Mouse (Mus musculus): ENCODE data around the gene Cd5. TPM values are rescaled to one million over a fixed set of nuclear protein-coding genes. Genes with fewer than 3 reads are reported as not detected.
A peak's percentile ranks its signal among the peaks of the same experiment; 100 is the strongest.

The Cd5 gene
- total RNA-seq, 2 experiments from 2014 or later, result 0.17 TPM; not detected in 1

DNA sequence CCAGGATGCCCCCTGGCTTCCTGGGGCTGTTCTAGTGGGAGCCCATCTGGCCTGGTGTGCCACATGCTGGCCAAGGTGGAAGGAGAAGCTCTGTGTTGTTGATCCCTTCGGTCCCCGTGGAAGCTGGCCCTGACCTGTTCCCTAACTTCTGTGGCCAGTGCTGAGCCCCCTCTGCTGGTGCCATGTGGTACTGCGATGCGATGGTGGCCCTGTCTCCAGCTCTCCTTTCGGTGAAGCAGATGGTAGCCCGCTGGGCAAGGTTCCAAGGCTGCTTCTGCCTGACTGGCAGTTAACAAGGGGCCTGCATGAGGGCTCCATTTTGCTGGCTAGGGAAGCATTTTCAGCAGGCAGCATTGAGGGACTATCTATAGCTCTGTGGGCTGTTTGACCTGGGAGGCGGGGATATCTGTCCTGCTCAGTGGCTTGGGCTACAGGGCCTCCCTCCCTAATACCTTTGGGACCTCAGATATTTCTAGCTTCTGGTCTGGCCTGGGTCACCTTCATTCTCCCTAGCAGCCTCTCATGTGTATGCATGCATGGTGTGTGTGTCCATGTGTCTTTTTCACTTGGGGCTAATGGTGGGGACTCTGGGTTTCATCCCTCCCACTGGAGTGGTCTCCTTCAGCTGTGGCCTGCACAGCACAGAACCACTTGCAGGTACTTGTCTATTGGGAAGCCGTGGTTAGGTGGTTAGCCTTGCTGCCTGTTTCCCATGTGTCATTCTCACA is 29.3 kb downstream of the Cd5 start:
- peak; percentile 89 for ATAC-seq (replicated peaks; ENCODE audit: low FRiP score, poor library complexity, severe bottlenecking)

DNA sequence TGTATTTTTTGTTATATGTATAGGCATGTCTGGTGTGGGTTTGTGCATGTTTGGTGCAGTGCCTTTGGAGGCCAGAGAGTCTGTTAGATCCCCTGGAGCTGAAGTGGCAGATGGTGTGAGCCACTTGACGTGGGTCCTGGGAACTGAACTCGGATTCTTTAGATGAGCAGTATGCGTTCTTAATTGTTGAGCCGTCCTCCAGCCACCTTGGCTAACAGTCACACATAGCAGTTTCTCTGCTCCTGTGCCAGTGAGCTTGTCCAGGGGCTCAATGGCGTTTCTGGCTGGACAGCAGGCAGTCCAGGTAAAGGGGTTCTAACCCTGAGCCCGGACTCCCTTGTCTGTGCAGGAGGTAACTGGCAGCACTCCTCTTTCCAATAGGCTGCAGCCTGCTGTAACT is 29.9 kb downstream of the Cd5 start:
- ATAC-seq (replicated peaks; ENCODE audit: low FRiP score, poor library complexity, severe bottlenecking), result no peak

DNA sequence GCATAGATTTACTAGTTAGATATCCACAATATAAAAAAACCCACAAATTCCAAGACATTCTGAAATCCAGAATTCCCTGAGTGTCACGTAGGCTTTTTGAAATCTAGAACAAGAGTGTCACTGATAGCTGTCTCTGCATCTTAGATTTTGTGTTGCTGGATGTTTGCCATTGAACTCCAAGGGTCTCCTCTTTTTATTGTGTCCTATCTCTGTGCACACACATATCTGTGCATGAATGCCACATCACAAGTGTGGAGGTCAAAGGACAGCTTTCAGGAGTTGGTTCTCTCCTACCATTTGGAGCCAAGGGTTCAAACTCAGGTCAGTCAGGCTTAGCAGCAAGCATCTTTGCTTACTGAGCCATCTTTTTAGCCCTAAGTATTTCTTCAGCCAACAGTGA is 30.9 kb downstream of the Cd5 start:
- no peak for ATAC-seq (replicated peaks; ENCODE audit: low FRiP score, poor library complexity, severe bottlenecking)

DNA sequence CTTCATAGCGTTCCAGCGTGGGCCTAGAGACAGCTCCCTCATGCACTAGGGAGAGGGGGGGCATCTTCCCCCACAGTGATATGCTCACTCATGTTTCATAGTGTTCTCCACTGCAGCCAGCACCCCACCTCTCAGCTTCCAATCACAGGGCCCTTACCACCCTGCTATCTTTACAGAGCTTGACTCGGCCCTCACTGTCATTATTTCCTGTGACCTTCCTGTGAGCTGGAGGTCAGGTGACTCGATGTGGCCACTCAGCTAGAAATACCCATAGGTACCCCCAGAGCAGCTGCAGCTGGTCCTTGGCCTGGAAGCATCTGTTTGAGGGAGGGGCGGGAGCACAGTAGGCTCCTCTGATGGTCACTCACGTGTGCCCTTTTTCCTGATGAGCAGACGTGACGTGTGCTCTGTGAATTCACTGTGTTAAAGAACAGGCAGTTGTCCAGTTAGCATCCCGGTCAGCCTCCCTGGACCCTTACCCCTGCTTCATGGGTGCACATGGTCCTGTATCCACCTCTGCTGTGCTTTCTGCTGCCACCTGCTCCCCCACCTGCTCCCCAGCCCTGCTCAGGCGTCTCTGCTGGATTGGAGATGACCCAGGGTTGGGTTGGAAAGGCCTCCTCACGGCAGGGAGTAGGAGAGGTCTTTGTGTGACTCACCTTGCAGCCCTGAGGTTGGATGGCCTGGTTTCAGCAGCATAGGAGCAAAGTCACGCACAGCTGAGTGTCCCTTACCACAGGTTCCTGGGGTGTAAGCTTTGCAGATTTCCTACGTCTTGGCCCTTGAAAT is 31.5 kb downstream of the Cd5 start:
- ATAC-seq (replicated peaks; ENCODE audit: low FRiP score, poor library complexity, severe bottlenecking), result no peak

DNA sequence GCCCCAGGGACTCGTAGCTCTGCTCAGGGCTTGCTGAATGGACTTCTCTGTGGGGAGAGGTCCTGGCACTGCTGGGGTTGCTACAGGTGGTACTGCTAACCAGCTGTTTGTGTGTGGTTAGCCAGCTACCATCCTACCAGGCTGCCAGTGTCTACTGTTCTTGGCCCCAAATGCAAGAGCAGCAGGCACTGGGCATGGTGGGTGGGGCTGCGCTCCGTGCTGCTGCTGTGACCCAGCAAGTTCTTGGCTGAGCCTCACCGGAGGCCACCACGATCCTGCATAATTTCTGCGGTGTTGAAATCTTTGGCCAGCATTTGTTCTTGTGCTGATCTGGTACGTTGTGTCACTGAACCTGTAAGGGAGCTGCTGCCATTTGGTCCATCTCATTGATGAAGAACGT is 35.3 kb downstream of the Cd5 start:
- no peak for ATAC-seq (replicated peaks; ENCODE audit: low FRiP score, poor library complexity, severe bottlenecking)

DNA sequence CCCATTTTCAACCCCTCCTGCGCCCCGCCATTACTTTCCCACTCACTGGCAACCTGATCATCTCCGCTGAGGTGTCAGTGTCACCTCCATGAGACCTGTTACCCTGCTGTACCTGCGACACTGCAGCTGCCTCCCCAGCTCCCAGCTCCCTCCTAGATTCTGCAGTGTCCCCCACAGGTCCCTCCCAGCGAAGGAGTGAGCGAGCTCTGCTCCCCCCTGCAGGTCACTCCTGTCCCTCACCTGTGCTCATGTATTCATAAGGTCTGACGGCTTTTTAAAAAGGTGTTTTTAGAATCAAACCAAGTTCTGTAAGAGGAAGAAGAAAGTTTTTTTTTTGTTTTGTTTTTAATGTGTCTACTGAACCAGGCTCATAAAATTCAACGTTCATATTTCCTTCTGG is 36.7 kb downstream of the Cd5 start:
- no peak for ATAC-seq (replicated peaks; ENCODE audit: low FRiP score, poor library complexity, severe bottlenecking)

DNA sequence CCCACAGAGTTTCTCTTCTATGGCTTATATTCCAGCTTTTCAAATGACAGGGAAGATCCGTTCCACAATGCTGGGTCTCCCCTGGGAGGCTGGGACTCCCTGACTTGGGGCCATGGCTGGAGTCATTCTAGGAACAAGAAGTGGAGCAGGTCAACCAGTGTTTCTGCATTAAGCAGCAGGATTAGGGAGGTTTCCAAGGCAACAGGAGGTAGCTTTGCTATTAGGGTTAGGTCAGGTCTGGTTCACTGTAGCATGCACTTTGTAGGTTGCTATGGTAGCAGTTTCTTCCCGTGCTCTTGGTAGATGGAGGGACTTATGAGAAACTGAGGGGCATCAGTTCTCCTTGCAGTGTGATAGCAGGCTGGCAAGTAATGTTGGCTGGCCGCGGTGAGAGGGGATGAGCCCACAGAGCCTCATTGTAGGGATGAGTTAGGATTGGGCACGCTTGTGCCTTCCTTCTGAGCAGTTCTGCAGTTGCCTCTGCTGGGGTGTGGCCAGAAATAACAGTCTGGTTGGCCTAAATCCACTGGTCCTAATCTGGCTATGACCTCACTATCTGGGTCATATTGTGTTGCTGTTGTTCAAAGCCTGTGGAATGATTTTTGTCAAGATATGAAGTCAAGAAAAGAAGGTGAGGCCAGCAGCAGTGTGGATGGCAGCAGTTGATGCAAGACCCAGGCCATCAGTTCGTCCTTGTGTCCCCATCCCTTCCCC is 37.6 kb downstream of the Cd5 start:
- no peak for ATAC-seq (replicated peaks; ENCODE audit: low FRiP score, poor library complexity, severe bottlenecking)

DNA sequence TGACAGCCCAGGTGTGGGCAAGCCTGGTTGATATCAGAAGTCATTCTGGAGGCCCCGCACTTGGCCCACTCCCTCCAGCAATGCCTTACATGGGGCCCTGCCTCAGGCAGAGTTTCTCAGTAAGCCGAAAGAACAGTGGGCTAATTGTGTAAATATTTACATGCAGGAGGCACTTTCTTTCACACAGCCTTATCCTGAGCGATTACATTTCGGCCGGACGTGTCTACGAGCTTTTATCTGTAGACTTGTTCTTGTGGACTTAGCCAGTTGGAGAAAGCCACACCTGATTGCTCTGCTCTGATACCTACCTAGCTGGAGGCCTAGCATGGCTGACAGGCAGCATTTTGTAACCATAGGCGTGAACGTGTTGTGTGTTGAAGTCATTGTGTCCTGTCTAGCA is 39.0 kb downstream of the Cd5 start:
- no peak for ATAC-seq (replicated peaks; ENCODE audit: low FRiP score, poor library complexity, severe bottlenecking)

DNA sequence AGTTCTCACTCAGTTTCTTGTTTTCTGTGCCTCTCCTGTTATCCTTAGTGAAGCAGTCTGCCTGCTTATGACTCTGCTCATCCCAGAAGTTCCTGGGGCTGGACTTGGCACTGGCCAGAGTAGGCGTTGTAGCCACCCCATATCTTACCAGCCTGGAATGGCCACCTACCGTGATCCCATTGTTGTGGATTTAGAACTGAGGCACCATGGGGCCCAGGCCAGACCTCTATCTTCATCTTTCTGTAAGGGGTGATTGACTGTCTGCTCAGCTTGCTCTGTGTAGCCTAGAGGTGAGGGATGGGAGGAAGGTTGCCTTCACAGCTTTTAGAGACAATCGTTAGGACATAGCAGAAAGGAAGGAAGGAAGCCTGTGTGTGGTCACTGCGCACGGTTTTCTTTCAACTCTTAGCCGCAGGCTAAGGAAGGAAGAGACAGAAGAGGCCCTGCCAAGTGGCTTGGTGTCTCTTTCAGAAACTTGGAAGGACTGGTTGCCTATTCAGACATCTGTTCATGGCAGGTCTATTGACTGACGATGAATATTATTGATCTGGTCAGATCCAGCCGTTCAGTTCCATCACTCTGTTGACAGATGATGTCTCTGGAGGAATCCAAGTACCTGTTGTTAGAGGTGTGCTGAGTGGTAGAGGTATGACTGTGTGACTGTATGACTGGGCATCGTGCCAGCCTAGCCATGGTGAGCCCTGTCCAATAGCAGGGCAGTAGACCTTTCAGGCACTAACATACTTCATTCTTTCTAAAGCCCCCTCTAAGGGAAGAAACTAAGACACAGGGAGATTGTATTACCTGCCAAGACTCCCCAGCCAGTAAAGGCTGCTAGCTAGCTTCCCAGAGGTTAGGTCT is 40.4 kb downstream of the Cd5 start:
- no peak for ATAC-seq (replicated peaks; ENCODE audit: low FRiP score, poor library complexity, severe bottlenecking)

DNA sequence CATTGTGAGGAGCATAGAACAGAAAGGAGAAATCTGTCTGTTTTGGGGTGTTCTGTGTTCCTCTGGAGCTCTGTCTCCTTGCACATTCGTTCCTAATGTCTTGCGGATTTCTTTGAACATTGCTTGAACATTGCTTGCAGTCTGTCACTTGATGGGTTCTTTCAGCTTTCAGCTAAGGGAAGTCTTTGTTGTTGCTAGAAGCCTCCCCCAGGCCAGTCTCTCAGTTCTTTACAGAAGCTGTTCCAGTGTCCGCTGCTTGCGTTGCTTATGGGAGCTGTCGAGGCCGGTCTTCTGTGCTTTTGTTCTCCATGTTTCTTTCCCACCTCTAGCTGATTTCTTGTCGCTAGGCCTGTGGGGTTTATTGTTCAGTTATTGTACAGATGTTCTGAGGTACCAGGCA is 43.0 kb downstream of the Cd5 start:
- no peak for ATAC-seq (replicated peaks; ENCODE audit: low FRiP score, poor library complexity, severe bottlenecking)

DNA sequence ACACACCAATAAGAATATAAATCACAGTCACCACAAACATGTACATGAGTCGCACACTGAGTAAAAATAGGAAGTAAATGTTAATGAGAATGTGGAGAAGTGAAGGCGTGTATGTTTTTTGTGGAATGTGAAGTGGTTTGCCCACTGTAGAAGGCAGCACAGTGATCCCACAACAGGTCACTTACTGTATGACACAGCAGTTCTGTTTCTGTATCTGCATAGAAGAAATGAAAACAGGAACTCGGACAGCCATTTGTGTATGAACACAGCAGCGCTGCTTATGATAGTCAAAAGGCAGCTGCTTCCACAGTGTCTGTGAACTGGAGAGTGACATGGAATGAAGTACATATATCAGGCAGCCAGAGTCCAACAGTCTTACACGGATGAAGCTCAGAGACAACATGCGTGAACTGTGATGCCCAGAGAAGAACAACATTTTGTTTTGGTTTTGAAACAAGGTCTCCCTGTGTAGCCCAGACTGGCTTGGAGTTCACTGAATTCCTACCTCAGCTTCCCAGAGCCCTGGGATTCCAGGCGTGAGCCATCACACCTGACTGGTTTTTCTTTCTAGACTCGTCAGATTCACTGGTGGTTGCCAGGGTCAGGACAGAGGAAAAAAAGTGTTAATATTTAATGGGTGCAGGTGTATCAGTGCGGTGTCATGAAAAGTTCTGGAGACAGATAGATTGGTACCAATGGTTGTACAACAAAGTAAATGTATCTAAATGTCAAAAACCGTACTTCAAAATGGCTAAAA is 44.7 kb downstream of the Cd5 start:
- 0 out of 2 replicates have a peak, but pooled peaks have one; percentile 25 for ATAC-seq (replicated peaks; ENCODE audit: low FRiP score, poor library complexity, severe bottlenecking)

DNA sequence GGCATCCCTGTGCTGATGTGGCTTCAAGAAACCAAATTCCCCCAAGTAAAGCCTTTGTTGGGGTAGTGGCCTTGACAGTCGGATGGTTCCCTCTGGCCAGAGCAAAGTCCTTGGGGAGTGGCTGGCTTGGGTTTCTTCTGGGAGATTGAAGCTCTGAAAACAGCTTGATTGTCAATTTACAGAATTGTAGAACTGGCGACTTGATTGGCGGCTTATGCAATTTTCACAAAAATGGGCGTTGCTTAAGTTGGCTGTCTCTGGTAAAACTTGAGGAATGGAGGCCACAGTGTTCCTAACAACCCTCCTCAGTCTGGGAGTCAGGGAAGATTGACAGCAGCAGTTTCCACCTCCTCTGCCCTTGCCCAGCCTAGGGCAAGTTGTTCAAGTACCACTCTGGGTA is 46.4 kb downstream of the Cd5 start:
- no peak for ATAC-seq (replicated peaks; ENCODE audit: low FRiP score, poor library complexity, severe bottlenecking)

DNA sequence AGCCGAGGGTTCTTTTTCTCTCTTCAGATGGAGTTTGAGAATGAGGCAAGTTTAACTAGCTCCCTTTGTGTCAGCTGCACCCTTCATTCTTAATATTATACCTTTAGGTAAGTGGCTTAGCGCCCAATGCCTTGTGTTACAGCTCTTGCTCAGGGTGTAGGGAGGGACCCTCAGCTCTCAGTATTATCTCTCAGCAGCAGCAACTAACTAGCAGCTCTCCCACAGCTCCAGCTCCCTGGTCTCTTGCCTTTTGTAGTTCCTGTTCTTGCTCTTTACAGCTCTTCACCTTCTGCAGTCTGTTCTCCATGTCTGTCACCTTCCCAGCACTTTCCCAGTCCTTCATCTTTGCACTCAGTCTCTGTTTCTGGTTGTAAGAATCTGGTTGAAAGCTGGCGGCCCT is 47.1 kb downstream of the Cd5 start:
- no peak for ATAC-seq (replicated peaks; ENCODE audit: low FRiP score, poor library complexity, severe bottlenecking)

DNA sequence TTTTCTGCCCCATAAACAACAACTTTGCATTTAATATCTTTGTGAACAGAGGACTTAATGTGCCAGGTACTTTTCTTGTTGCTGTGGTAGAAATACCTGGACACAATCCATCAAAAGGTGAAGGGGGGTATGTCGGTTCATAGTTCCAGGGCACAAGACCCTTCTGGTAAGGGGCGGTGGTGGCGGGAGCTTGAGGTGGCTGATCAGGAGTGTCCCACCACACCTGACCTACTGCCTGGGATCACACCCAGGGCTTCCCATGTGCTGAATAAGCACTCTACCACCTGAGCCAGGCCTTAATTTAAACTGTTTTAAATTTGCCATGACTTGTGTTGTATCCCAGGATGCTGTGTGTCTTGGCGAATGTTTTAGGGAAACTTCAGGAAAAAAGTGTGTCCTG is 47.7 kb downstream of the Cd5 start:
- no peak for ATAC-seq (replicated peaks; ENCODE audit: low FRiP score, poor library complexity, severe bottlenecking)

DNA sequence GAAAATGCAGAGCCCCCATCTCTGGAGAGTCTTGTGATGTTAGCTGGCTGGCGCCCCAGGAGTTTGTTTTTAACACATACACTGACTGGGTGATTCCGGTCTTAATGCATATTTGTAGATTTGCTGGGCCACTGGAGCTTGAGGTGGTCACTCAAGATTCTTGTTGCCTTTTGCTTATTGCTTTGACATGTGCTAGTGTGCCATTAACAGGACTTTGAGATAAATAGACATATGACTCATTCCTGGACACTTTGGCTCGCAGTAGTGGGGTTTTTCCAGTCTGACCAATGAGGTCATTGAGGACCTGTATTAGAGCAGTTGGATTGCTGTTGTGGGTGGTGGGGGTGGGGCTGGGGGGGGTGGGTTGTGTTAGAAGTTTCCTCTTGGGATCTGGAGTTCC is 48.5 kb downstream of the Cd5 start:
- ATAC-seq (replicated peaks; ENCODE audit: low FRiP score, poor library complexity, severe bottlenecking), result no peak

DNA sequence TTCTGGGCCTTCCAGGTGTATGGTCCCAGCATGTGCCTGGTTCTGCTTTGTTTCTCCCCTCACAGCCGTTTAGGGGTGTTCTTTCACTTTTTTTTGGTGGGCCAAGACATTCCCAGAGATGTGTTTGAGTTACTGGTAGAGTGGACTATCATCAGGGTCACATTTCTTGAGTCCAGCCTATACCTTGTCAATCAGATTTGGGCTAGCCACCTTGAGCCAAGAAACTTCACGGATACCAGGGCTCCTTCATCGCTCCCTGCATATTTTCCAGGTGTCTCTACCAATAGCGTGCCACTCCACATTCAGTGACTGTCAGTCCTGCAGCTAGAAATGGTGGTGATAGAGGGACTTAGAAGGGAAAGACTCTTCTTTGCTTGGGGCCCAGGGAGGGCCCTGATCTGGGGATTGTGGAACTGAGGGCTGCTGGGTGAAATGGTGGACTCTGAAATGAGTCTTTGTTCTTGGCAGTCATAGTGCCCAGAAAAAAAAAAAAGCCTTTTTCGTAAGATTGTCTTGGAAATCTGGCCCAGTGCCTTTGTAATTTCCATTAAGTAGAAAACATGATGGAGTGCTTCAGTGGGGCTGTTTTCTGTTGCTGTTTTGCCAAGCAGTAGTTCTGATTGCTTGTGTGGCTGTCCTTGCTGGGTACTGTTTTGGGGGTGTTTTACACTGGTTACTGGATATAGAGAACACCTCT is 49.2 kb downstream of the Cd5 start:
- ATAC-seq (replicated peaks; ENCODE audit: low FRiP score, poor library complexity, severe bottlenecking), result no peak

DNA sequence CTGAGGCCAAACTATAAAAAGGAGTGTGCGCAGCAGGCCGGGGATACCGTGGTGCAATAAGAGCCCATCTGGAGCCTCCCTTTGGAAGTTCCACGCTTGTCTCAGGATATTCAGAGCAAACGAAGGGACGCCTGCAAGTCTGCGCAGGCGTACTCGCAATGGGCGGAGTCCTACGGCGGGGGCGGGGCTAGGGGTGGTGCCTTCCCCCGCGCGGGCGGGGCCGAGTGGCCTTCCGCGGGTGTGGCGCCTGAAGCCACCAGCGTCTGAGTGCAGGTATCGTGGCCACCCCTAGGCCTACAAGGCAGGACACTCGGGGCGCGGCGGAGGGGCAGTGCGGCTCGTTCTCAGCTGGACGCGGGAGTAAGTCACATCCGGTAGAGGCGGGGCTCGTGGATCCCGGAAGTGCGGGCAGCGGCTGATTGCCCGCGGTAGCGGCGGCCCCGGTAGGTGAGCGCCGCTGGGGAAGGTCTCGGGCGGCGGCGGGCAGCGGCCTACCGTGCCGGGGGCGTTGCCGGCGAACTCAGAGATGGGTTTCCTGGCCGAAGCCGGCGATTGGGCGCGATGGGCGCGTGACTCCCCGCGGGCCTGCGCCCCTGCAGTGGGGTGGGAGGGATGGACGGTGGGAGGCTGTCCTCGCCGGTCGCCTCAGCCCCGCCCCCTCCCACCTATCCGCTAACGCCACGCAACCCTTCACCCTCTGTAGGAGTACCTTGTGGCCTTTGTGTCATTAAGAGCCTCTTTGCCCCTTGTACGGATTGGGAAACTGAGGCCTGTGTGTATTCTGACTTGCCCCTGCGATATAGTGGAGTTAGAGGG is 50.1 kb downstream of the Cd5 start, which contains the start of gene Vps37c:
Gene Vps37c, plus strand, starts transcription at position 199 of the 816 bp plus-strand sequence.
- peak; percentile 92 for ATAC-seq (replicated peaks; ENCODE audit: low FRiP score, poor library complexity, severe bottlenecking)

DNA sequence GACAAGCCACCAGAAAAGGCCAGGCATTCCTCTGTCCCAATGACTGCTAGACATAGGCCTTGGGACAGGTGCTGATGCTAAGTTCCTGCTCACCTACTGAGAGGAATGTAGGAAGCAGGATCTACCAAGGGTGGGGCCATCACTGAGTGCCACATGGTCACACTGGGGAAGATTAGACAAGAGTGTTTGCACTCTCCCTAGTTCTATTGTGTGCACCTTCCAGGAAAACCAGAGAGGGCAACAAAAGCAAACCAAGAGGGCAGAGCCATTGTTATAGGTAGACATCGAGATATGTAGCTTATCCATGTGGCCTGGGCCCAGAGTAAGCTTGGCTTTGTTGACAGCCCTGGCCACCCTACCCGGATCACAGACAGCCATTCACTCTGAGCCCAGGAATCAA is 53.1 kb downstream of the Cd5 start:
- ATAC-seq (replicated peaks; ENCODE audit: low FRiP score, poor library complexity, severe bottlenecking), result no peak

All from erythroblast, adult 5-6 weeks (primary cell).